Mouse (Mus musculus): ENCODE measurements around the gene Sox10.

Gene Sox10

DNA sequence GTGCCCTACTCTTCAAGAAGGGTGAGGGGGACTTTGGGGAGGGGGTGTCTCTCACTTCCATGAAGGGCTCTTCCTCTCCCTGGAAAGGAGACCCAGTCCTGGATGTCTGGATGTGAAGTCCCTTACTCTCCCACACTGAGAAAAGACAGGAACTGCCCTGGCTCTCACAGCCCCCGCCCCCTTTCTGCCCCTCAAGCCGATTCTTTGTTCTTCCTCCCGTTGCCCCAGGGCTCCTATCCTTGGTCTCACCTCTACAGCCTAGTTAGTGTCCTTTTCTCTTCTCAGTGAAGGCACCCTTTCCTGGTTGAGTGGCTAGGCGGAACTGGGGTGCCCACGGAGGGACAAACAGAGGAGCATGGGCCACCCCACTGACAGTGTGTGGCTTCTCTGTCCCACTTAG is at the start of gene Sox10:
Gene Sox10, minus strand, starts transcription at position 101 of the 400 bp plus-strand sequence.
- in situ Hi-C loops (cut with MboI; ENCODE audit: low pct_unique_long_range_greater_than_20kb in 1 of 2, low sequenced_read_pairs in 2 of 2, unreplicated experiment in 1 of 2), result no loop called here

DNA sequence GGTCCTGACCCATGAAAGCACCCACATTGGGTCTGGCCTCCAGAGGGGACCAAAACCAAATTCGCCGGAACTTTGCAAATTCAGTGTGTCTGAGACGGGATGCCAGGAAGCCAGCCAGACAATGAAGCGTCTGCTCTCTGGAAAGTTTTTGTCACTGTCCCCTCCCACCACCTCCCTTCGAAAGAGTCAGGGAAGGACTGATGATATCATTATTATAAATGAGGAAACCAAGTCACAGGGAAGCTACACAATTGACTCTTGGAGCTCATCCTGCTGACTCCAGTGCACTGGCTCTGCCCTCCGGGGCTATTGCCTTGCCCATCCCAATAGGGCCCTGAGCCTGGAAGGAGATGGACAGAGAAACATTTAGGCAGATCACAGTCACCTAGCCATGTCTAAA is 48.6 kb upstream of the Sox10 start:
- in situ Hi-C loops (cut with MboI; ENCODE audit: low pct_unique_long_range_greater_than_20kb in 1 of 2, low sequenced_read_pairs in 2 of 2, unreplicated experiment in 1 of 2), result no loop called here

DNA sequence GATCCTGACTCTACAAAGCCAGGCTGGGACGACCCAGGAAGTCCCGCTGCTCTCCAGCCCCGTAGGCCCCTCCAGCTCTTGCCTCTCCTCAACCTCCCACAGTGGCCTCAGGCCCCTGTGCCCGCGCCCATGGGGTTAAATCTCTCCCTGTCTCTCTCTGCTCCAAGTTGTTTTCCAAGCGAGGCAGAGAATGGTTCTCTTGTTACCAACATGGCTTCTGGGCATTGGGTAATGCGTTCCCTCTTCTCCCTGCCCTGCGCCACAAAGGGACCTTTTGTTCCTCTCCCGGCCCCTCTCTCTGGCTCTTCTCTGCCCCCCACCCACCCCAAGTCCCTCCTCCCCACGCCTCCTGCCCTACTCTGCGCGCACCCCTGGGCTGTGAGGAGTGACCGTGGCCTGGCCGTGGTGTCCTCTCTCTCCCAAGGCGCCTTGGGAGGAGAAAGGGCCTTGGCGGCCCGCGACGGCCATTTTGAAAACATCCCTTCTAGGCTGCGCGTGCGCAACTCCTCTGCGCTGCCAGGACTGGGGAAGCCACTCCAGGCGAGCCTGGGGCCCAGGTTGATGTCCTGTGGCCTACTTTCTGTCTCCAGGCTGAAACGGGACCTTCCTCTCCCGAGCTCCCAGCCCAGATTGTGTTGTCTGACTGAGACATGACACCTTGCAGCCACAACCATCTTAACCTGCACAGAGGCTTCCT is 47.9 kb upstream of the Sox10 start:
- in situ Hi-C loops (cut with MboI; ENCODE audit: low pct_unique_long_range_greater_than_20kb in 1 of 2, low sequenced_read_pairs in 2 of 2, unreplicated experiment in 1 of 2), result no loop called here

DNA sequence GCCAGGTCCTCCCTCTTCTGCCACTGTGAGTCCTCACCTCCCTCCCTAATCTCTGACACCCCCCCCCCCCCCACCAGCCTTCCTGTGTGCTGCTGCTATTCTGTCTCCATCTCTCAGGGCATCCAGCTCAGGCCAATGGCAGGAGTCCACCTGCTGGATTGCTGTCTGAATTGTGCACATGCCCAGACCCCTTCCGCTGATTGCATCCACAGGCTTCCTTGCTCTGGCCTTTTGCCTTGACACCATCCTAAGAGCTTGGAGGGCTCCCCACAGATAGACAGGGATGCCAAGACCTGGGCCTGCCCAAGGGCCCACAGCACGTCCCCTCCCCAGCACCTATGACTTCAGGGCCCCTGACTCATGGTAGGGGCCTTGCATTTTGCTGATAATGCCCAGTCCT is 45.3 kb upstream of the Sox10 start:
- in situ Hi-C loops (cut with MboI; ENCODE audit: low pct_unique_long_range_greater_than_20kb in 1 of 2, low sequenced_read_pairs in 2 of 2, unreplicated experiment in 1 of 2), result no loop called here

DNA sequence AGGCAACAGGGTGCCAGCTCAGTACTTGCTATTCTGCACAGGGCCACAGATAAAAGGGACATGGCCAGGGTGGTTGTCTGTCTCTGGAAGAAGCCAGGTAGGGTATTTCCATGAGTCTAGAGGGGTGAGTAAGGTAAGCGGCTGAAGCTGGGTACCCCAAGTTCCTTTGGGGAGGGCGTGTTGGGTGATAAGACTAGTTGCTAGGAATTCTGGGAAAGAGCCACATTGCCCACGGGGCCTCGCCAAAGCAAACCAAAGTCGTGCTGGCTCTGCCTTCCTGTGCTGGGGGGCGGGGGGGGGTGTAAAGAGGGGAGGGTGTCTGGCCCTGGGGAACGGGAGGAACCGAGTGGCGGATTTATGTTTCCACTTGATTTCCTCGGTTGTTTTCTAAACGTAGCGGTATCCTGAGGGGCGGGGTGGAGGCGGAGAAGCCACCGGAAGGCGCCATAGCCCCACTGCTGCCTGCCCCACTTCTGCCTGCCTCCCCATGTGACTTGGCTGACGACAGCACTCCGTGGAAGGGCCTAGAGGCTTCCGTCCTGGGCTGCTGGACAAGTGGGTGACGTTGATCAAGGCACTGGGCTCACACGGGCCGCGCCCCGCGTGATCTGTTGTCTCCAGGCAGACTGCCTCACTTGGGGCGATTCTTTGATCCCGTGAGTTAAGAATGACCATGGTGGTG is 43.9 kb upstream of the Sox10 start:
- in situ Hi-C loops (cut with MboI; ENCODE audit: low pct_unique_long_range_greater_than_20kb in 1 of 2, low sequenced_read_pairs in 2 of 2, unreplicated experiment in 1 of 2), result no loop called here

DNA sequence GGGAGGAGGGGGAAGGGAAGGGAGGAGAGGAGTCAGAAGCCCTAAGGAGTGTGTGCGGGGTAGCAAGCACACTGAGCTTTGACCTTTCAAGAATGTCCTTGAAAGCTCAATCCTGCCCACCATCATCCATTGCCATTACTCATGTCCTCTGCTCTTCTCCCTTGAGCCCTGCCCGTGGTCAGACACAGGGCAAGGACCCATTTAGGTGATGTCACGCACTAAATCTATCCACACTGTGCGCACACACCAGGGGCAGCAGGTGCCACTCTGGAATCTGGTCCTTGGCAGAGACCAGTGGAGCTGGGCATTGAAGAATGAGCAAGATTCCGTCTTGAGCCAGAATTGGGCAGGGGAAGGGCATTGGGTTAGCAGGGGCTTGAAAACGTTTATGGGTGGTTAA is 43.2 kb upstream of the Sox10 start:
- in situ Hi-C loops (cut with MboI; ENCODE audit: low pct_unique_long_range_greater_than_20kb in 1 of 2, low sequenced_read_pairs in 2 of 2, unreplicated experiment in 1 of 2), result no loop called here

DNA sequence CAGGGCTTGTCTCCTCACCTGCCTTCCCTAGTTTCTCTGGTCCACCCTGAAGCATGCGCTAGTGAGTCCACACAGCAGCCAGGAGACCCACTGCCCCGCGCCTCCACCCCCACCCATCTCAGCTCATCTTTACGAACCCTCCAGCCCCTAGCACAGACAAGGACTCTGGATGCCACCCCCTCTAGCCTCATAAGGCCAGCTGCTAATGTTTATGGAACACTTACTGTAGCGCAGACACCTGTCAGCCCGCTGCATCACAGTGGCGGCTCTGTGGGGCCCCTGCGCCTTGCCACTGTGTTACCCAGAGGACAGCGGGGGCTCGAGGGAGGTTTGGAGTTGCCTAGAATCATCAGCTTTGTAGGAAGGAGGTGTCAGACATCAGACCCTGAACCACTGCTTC is 37.5 kb upstream of the Sox10 start:
- in situ Hi-C loops (cut with MboI; ENCODE audit: low pct_unique_long_range_greater_than_20kb in 1 of 2, low sequenced_read_pairs in 2 of 2, unreplicated experiment in 1 of 2), result no loop called here

DNA sequence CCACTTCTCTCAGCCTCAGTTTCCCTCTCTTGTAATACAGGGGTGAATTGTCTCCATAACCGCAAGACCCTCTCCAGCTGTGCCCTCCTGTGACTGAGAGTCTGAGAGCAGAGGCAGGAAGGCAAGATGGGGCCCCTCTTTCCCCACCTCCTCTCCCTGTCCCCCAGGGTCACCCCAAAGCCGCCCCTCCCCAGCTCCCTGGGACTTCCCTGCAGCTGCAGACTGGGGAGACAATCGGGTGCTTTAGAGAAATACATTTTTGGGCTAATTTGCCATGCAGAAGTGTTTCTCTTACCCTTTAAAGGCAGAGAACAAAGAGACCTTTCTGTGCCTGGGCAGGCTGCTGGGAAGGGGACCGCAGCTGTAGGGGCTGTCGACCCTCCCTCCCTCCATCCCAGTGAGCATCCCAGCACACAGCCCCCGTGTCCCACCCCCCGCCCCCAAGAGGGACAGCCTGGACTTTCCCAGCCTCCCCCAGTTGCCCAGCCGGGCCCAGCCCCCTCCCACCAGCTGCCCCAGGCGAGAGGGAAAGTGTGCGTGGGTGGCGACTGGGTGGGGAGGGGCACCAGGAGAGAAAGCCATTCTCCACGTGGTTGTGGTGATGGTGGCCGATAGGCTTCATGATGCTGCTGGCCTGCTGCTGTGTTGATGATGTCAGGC is 36.6 kb upstream of the Sox10 start:
- in situ Hi-C loops (cut with MboI; ENCODE audit: low pct_unique_long_range_greater_than_20kb in 1 of 2, low sequenced_read_pairs in 2 of 2, unreplicated experiment in 1 of 2), result no loop called here

DNA sequence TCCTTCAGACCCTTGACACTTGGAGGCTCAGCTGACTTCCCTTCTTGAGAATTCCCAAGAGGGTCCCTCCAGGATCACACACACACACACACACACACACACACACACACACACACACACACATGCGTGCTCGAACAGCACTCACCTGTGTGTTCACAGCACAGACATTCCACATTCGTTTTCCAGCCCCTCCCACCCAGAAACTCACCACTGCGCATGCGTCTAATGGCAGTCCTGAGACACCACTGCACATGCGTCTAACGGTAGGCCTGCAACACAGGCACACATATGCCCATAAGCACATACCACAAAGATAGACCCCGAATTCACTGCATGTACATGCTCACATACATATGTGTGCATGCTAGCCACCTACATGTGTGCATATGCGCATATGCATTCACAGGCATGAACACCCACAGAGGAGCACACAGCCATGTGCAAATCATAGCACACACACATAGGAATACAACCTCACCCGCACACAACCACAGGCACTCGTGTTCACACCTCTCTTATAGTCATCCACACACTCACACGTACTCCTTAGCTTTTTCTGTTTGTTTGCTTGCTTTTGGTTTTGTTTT is 34.4 kb upstream of the Sox10 start:
- in situ Hi-C loops (cut with MboI; ENCODE audit: low pct_unique_long_range_greater_than_20kb in 1 of 2, low sequenced_read_pairs in 2 of 2, unreplicated experiment in 1 of 2), result no loop called here

DNA sequence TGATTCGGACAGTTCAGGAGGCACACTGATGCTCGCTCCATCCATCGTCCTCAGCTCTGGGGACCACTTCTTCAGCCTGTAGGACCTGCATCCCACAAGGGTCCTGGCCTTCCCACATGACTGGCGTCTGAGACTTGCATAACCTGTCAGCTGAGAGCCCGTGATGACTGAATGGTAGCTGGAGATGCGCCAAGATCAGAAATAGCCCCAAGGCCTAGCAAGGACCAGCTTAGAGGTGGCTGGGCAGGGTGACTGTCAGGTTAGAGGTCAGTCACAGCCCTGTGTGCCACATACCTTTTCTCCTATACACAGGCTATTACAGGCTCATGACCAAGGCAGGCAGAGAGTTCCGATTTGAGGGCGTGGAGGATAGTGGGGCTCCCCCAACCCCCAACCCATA is 30.5 kb upstream of the Sox10 start:
- in situ Hi-C loops (cut with MboI; ENCODE audit: low pct_unique_long_range_greater_than_20kb in 1 of 2, low sequenced_read_pairs in 2 of 2, unreplicated experiment in 1 of 2), result no loop called here

DNA sequence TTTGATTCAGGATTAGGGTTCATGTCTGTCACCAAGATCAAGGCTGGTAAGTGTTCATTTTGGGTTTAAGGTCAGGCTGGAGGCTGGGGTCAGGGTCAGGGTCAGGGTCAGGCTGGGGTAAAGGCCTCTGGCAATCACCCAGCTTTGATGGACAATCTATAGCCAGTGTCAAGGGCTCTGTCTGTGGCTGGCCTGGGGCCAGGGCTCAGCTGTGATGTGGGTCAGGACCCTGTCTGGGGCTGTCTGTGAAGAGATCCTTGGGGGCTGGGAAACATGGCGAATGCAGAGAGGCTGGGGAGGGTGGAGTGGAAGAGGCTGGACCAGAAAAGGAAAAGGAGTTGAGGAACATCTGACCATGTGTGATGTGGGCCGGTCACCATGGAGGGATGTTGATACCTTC is 29.9 kb upstream of the Sox10 start:
- in situ Hi-C loops (cut with MboI; ENCODE audit: low pct_unique_long_range_greater_than_20kb in 1 of 2, low sequenced_read_pairs in 2 of 2, unreplicated experiment in 1 of 2), result no loop called here

DNA sequence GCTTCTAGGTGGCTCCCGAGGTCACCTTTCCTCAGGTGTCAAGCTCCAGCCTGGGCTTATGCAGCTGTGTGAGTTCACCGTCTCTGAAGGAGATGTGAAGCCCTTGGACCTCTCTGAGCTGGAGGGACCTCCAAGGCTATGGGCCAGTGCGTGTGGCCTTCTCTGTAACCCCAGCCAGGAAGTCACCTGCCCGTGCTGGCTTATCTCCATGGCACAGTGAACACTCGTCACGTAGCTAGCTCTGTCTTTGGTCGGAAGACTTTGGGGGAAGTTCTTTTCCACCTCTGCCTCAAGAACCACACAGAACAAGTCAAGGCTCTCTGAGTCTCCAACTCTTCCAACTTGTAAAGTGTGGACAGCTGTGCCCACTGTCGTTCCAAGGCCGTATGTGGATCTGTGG is 29.0 kb upstream of the Sox10 start:
- in situ Hi-C loops (cut with MboI; ENCODE audit: low pct_unique_long_range_greater_than_20kb in 1 of 2, low sequenced_read_pairs in 2 of 2, unreplicated experiment in 1 of 2), result no loop called here

DNA sequence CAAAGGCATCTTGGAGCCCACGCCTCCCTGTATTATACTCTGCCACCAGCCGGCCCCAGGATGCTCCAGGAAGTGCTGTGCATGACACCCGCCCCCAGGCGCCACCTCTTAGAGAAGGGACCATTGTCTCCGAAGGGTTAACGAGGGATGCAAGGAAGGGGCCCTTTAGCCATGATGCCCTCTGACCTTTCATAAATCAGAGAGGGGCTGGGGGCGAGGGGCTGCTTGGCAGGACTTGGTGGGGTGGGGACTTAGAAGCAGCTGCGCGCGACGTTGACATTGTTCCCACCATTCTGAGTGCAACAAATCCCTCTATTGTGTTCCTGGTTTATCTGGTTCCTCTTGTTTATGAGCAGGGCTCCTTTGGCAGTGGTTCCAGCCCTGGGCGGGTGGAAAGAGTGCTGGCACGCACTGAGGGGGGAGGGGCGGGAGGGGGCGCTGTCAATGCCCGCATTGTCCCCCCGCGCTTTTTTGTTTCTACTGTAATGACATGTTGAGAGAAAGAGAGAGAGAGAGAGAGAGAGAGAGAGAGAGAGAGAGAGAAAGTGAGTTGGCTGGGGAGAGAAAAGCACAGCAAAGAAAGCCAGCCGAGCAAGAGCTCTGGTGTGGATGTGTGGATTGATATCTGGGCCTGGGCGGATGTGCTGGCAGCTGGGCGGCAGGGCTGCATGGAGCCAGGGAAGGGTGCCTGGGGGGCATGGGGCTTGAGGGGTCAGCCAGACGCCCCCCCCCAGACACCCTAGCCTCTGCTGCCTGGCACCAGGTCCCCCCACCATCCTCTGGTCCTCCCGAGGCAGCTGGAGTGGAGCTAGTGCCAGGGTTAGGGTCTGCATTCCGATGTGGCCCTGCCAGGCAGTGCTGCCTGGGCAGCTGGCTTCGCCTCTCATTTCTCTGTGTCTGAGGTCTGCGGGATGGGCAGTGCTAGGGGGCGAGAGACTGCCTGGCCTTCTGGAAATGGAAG is 28.1 kb upstream of the Sox10 start:
- in situ Hi-C loops (cut with MboI; ENCODE audit: low pct_unique_long_range_greater_than_20kb in 1 of 2, low sequenced_read_pairs in 2 of 2, unreplicated experiment in 1 of 2), result no loop called here

DNA sequence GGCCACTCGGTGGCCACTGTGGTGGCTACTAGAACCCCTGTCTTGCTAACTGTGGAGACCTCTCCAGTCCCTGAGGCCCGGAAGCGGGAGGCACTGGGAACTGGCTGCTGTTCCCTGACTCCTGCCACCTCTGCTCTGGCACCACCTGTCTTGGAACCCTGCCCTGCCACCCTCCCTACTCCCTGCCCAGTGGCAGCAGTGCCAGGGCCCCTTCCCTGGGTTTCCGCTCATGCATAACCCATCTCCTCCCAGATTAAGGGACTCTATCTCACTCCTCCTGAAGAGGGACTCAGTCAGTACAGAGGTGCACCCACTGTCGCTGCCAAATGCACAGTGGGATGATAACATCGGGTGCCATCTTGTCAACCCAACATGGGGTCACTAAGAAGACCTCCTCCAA is 27.4 kb upstream of the Sox10 start:
- in situ Hi-C loops (cut with MboI; ENCODE audit: low pct_unique_long_range_greater_than_20kb in 1 of 2, low sequenced_read_pairs in 2 of 2, unreplicated experiment in 1 of 2), result no loop called here

DNA sequence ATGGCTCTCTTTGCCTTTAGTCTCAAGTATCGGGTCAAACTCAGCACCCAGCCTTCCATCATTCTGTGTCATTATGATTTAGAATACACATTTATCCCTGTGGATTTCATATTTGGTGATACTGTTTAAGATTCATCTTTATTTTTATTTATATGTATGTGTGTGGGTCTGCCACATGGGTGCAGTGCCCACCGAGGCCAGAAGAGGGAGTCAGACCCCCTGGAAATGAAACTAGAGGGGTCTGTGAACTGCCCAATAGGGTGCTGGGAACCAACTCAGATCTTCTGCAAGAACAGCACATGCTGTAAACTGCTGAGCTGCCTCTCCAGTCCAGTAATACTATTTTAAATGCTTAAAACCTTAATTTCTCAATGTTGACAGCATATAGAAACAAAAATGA is 26.4 kb upstream of the Sox10 start:
- in situ Hi-C loops (cut with MboI; ENCODE audit: low pct_unique_long_range_greater_than_20kb in 1 of 2, low sequenced_read_pairs in 2 of 2, unreplicated experiment in 1 of 2), result no loop called here

DNA sequence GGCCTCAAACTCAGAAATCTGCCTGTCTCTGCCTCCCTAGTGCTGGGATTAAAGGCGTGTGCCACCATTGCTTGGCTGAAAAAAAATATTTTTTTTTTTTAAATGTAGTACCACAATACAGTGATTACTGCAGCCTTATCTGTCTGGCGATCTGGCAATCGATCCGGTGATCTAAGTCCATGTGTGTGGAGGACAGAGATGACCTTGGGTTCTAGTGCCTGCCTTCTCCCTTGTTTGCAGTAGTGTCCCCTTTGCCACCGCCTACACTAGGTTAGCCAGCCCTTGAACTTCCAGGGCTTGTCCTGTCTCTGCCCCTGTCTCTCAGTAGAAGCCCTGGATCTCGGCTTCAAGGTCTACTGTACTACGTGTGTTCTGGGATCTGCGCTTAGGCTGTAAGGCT is 22.8 kb upstream of the Sox10 start:
- in situ Hi-C loops (cut with MboI; ENCODE audit: low pct_unique_long_range_greater_than_20kb in 1 of 2, low sequenced_read_pairs in 2 of 2, unreplicated experiment in 1 of 2), result no loop called here

DNA sequence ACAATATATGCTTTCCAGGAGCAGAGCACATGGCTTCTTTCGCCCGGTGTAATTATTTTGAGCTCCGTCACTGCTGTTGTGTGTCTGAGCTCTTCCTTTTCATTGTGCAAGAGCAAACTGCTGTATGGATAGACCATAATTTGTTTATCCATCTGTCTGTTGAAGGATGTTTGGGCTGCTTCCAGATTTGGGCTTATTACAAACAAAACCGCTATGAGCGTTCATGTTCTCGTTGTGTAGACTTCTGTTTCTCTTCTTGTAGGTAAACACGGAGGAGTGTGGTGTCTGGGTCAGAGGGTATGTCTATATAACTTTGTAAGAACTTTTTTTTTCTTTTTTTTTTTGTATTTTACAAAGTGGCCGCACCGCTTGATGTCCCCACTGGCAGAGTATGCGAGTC is 20.2 kb upstream of the Sox10 start:
- in situ Hi-C loops (cut with MboI; ENCODE audit: low pct_unique_long_range_greater_than_20kb in 1 of 2, low sequenced_read_pairs in 2 of 2, unreplicated experiment in 1 of 2), result no loop called here

DNA sequence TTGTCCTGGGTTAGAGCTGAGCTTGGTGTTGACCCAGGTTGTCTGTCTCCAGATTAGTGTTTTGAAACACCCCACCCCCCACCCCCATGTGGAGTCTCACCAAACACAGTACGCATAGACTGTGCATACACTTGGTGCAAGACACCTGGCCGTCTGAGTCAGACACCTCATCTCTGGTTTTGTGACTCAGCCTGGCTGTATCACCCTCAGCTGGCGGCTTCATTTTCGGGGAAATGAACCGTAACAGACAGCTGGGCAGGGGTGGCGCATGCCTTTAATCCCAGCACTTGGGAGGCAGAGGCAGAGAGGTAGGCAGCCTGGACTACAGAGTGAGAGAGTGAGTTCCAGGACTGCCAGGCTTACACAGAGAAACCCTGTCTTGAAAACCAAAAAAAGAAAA is 11.9 kb upstream of the Sox10 start:
- in situ Hi-C loops (cut with MboI; ENCODE audit: low pct_unique_long_range_greater_than_20kb in 1 of 2, low sequenced_read_pairs in 2 of 2, unreplicated experiment in 1 of 2), result no loop called here

DNA sequence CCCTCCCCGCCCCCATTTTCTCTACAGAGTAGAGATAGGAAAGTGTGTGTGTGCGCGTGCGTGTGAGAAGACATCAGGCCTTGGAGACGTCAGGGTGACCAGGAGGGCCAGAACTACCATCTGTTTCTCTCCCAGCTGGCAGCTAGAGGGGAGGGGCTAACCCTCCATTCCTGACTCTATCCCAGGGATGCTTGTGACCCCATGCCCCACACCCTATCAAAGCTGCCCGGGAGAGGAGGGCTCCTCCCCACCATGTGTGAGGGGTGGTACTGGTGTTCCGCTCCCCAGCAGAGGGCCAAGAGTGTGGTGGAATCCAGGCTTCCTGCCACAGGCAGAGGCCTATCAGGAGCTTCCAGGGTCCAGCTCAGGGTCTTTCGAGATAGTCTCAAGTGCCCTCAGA is 1.7 kb upstream of the Sox10 start:
- in situ Hi-C loops (cut with MboI; ENCODE audit: low pct_unique_long_range_greater_than_20kb in 1 of 2, low sequenced_read_pairs in 2 of 2, unreplicated experiment in 1 of 2), result no loop called here

Measured in mouse embryonic stem cell (cell line).